Mouse (Mus musculus) cerebral cortex, adult 2 months (tissue): Measurements from ENCODE around the gene Ssr2.

Experiments used
- WGBS: fragments of 180-500 bp; shearing (Covaris S2); methylation state at CpG from one replicate; pipeline ENCODE4 v1.1.7; 2018; 5-methylcytosine and 5-hydroxymethylcytosine counted together

Ssr2 gene

GRCm38 (mm10) chr3:88575540-88575939, at the start of gene Ssr2:
Gene Ssr2, plus strand, starts transcription at chr3:88575876.
- WGBS = 94% methylated on average over 3 of the region's 3 CpGs

GRCm38 (mm10) chr3:88526157-88527131, 49.2 kb upstream of the Ssr2 start:
- WGBS = 30% methylated on average over 17 of the region's 17 CpGs

- WGBS = 60% methylated on average over 8 of the region's 8 CpGs
Measured at GRCm38 (mm10) chr3:88527565-88527964, 48.1 kb upstream of the Ssr2 start.

GRCm38 (mm10) chr3:88528646-88529045, 47.0 kb upstream of the Ssr2 start:
- 89% methylated on average over 11 of the region's 11 CpGs for WGBS

GRCm38 (mm10) chr3:88529204-88530000, 46.3 kb upstream of the Ssr2 start:
- WGBS = 73% methylated on average over 7 of the region's 7 CpGs

GRCm38 (mm10) chr3:88530082-88530864, 45.4 kb upstream of the Ssr2 start:
- WGBS = 58% methylated on average over 11 of the region's 11 CpGs

GRCm38 (mm10) chr3:88531348-88532298, 44.1 kb upstream of the Ssr2 start:
- under 1% methylated on average over 63 of the region's 63 CpGs for WGBS

- under 1% methylated on average over 27 of the region's 31 CpGs for WGBS
Measured at GRCm38 (mm10) chr3:88532299-88532674, 43.4 kb upstream of the Ssr2 start, which contains the start of gene Mex3a. Gene Mex3a, plus strand, starts transcription at chr3:88532395.

GRCm38 (mm10) chr3:88532689-88533511, 42.8 kb upstream of the Ssr2 start:
- WGBS = 3% methylated on average over 40 of the region's 40 CpGs

GRCm38 (mm10) chr3:88533706-88534105, 42.0 kb upstream of the Ssr2 start:
- WGBS = 19% methylated on average over 5 of the region's 5 CpGs

- 75% methylated on average over 3 of the region's 3 CpGs for WGBS
Measured at GRCm38 (mm10) chr3:88535005-88535404, 40.7 kb upstream of the Ssr2 start.

- WGBS = 95% methylated on average over 4 of the region's 4 CpGs
Measured at GRCm38 (mm10) chr3:88535527-88535926, 40.1 kb upstream of the Ssr2 start.

- 10% methylated on average over 64 of the region's 64 CpGs for WGBS
Measured at GRCm38 (mm10) chr3:88536103-88536930, 39.4 kb upstream of the Ssr2 start.

GRCm38 (mm10) chr3:88537146-88537545, 38.5 kb upstream of the Ssr2 start:
- 63% methylated on average over 6 of the region's 6 CpGs for WGBS

GRCm38 (mm10) chr3:88538271-88539145, 37.2 kb upstream of the Ssr2 start:
- WGBS = 67% methylated on average over 9 of the region's 9 CpGs

- WGBS = 49% methylated on average over 3 of the region's 3 CpGs
Measured at GRCm38 (mm10) chr3:88539397-88539796, 36.3 kb upstream of the Ssr2 start.

GRCm38 (mm10) chr3:88540085-88540484, 35.6 kb upstream of the Ssr2 start:
- 78% methylated on average over 5 of the region's 5 CpGs for WGBS
